Mouse (Mus musculus) layer of hippocampus, postnatal 25 days (tissue): ENCODE results near the gene Prdx4. TPM values are rescaled to one million over a fixed set of nuclear protein-coding genes. Genes with fewer than 3 reads are reported as not detected.
"Not testable (repeated sequence)": the region's sequence is repeated elsewhere in the genome, so short reads cannot be mapped to it uniquely, and the experiment has no call there.

Experiments used
- DNase-seq, 2 experiments: peaks; one replicate each; pipeline ENCODE4 v3.0.0; 2022; ENCODE audit warnings: mixed read lengths in 2 of 2, low spot score in 1 of 2; ENCODE audit errors: extremely low spot score in 1 of 2
- total RNA-seq, 2 experiments: library from RNA; stranded (reverse); gene quantifications; 2 replicates each; pipeline ENCODE4 v1.2.3; 2021

Gene Prdx4
- 10 to 100 TPM; 15.4 to 20.5 TPM for total RNA-seq

DNA sequence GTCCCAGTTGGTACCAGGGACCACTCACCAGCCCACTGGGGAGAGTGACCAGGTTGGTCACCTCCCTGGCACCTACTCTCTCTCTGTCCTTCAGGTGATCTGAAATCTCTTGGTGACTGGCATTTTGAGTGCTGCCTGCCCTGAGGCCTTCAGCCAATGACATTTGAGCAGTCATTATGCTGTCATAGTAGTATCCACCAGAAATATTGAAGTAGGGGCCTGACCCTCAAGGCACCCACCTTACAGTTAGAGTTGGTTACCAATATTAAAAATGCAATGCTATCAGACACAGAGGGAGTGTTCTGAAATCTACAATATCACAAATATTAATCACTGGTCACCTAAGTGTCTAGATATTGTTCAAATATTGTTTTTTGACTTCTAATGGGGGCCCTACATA lies at the start of gene Prdx4:
Gene Prdx4 (minus strand): TSS at position 101 of the 400 bp plus-strand sequence.
- no peak for DNase-seq

DNA sequence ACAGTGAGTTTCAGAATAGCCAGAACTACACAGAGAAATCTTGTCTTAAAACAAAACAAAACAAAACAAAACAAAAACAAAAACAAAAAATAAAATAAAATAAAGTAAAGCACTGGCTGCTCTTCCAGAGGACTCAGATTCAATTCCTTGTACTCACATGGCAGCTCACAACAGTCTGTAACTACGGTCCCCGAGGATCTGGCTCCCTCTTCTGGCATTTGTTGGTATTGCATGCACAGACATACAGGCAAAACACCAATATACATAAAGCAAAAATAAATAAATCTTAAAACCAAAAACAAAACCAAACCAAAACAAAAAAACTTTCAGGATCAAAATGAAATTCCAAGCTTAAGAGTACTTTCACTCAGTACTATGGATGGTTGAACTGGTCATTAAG lies 36.0 kb upstream of the Prdx4 start:
- DNase-seq, result peak in 1 of 2 experiments; percentile 51

- DNase-seq, result no peak
These were observed 34.9 kb upstream of the Prdx4 start for GRCm38 (mm10) chrX:155375458-155375857.

- not testable (repeated sequence) for DNase-seq
These were observed 29.6 kb upstream of the Prdx4 start for GRCm38 (mm10) chrX:155370110-155370509.

- no peak for DNase-seq
These were observed 24.5 kb upstream of the Prdx4 start for GRCm38 (mm10) chrX:155365095-155365494.

DNA sequence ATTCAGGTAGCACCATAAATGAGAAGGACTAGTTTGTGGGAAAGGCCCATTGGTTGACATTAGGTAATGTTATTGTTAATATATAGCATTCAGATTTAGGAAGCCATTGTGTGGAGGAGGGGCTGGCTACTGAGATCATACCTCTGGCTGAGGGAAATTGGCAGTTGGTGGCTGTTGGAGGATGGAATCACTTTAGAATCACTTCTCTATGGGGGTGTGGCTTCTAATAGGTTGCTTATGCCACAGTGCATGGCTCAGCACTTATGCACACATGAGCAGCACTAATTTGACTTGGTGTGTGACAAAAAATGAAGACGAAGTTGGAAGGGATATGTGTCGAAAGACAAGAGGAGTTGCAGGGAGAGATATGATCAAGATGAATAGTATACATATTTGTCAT lies 5.7 kb upstream of the Prdx4 start:
- DNase-seq, result no peak

DNA sequence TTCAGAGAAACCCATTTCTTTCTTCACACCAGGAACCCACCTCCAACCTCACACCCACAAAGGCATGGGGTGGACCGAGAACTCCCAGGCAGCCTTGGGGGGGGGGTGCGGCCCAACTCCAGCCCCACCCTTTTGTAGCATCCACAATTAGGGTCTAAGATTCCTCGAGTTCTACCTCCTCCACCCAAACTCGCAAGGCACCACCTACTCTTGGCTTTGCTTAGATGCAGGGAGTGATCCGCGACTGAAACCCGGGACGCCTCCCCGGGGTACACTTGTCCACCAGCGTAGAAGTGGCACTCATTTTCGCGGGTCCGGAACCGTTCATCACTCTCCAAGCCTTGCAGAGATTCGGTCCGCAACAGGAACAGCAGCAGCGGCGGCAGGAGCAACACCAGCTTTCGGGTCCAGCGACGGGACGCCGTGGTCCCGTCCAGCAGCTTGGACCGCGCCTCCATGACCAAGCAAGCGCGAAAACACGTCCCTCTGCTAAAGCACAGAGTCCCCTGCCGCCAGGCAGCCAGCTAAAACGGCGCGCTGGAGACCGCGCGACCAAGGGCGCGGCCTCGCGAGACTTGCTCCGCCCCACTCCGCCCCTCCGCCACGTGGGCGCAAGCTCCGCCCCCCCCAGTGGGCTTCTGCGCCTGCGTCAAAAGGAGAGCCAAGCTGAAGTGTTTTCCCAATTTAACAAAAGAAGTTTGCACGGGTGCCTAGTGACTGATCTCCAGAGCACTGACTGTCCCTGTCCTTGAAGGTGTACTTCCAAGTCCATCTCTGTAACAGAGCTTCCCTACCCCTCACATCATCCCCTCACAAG lies 2.4 kb downstream of the Prdx4 start:
- DNase-seq, result peak; percentile 52 to 64

- DNase-seq, result no peak
These were observed 3.0 kb downstream of the Prdx4 start for GRCm38 (mm10) chrX:155337567-155337904.

- DNase-seq, result no peak
These were observed 22.5 kb downstream of the Prdx4 start for GRCm38 (mm10) chrX:155318005-155318404.

DNA sequence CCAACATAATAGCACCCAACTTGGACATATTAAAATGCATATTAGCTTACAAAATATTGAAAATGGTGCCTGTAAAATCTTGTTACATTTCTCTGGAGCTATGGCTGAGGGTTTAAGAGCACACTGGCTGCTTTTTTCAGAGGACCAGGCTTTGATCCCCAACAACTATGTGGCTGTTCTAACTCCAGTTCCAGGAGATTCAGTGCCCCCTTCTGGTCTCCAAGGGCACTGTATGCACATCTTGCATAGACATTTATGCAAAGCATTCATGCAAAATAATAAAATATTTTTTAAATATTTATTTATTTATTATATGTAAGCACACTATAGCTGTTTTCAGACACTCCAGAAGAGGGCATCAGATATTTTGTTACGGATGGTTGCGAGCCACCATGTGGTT lies 34.2 kb downstream of the Prdx4 start:
- DNase-seq, result no peak

DNA sequence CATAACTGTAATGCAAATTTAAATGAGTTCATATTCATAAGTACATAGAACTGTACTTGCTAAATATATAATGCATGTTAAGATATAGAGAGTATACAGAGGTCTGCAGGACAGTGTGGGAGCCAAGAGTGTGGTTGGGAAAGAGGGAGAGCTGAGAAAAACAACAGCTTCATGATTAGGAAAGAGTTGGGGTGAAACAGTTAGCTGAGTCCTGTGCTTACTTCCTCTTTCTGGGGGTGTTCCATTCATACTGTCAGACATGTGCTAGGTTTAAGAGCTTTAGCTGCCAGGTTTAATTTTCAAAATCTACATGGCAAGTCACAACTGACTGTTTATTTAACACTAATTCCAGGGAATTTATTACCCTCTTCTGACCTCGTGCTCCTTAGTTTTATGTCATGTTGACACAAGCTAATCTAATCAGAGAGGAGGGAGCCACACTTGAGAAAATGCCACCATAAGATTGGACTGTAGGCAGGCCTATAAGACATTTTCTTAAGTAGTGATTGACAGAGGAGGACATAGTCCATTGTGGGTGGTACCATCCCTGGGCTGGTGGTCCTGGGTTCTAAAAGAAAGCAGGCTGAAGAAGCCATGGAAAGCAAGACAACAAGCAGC lies 60.0 kb downstream of the Prdx4 start:
- no peak for DNase-seq

GRCm38 (mm10) chrX:155278483-155278882 lies 62.1 kb downstream of the Prdx4 start:
- no peak for DNase-seq

Other genes starting within 250 kb of the Prdx4 start
- not detected for gene Magea2, start 247.1 kb downstream of the Prdx4 start, total RNA-seq
- not detected for gene Cldn34b2, start 212.3 kb downstream of the Prdx4 start, total RNA-seq
- 10 to 100 TPM; 57.6 to 79.1 TPM for gene Sat1, start 124.3 kb downstream of the Prdx4 start, total RNA-seq
- 10 to 100 TPM; 19.2 to 20.0 TPM for gene Acot9, start 78.3 kb downstream of the Prdx4 start, total RNA-seq